Mouse (Mus musculus): Measurements from ENCODE around the gene Atp6v0a2.
"Not testable (repeated sequence)": the region's sequence is repeated elsewhere in the genome, so short reads cannot be mapped to it uniquely, and the experiment has no call there.

Gene Atp6v0a2

DNA sequence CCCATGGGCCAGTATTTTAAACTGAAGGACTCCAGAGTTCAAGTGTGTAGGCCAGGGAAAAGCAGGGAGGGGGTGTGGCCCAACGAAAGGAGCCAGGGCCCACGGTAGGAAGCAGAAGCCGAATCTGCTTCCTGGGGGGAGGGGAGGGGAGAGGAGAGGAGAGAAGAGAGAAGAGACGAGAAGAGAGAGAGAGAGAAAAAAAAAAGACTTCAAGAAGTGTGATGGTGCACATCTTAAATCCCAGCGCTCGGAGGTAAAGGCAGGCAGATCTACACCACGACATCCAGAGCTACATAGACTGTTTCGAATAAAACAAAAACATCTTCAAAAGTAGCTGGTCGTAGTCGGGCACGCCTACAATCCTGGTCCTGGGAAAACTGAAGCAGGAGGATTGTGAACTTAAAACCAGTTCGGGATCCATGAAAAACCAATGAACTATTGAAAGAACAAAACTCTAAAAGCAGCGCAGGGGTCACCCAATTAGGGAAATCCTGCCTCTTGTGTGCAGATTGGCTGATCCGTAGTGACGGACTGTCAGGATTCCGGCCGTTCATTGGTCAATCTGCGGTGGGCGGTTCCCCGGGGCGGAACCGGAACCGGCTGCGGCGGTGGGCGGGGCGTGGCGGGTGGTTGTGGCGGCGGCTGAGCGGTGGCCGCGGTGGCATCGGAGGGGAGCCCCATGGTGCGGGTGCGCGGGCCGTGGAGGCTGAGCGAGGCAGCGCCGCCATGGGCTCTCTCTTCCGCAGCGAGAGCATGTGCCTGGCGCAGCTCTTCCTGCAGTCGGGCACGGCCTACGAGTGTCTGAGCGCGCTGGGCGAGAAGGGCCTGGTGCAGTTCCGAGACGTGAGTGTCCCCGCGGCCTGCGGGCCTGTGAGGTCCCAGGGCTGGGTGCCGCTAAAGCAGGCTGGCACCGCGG lies at the start of gene Atp6v0a2:
TSS of gene Atp6v0a2 (plus strand) at position 129 of the 916 bp plus-strand sequence.
- peak; percentile 93 for DNase-seq

DNA sequence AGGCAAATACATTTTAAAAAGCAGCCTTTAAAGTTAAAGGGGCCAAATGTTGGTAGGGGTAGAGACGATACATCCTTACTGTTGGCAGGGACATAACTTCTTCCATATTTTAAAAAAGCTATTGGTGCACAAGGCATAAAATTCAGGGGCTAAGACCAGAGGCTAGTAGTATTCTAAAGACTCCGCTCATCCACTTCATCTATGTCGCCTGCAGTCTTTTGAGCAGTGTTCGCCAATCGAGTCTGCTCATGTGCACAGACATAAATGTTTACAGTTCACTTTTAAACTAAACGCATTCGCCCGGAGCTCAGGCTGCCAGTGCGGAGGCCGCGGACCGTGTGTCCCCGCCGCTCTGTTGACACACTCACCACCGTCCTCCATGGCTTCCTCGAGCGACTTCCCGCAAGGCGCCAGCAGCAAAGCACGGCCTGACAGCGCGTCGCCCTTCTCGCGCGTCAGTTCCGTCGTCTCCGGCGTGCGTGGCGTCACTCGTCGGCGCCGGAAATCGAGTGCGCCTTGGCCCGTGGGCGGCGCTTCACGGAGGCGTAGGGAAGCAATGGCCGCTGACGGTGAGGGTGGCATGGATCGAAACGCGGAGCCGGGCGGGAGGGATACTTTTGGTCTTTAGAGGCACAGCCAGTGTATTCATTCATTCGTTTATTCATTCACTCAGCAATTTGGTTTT lies 49.6 kb upstream of the Atp6v0a2 start, which contains the start of the genes Eif2b1 and Gtf2h3:
TSS of gene Eif2b1 (minus strand) at position 499 of the 685 bp plus-strand sequence.
TSS of gene Gtf2h3 (plus strand) at position 508 of the 685 bp plus-strand sequence.
- DNase-seq: peak; percentile 93

DNA sequence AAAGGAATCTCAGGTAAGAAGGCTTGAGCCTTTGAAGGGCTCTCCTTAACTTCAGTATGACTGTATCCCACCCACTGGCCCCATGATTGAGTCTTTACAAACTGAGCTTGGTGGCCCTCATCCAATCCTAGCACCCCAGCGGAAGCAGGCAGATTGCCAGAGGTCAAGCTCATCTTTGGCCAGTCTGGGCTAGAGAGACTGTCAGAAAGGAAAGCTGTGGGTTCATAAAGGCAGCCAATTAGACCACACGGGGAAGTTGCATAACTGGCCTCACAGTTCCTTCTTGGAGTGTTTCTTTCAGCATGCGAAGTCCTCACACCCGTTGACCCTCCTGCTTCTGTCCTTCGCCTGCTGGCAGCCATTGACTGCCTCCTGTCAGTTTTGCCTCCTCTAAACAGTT lies 45.9 kb upstream of the Atp6v0a2 start:
- DNase-seq: no peak

DNA sequence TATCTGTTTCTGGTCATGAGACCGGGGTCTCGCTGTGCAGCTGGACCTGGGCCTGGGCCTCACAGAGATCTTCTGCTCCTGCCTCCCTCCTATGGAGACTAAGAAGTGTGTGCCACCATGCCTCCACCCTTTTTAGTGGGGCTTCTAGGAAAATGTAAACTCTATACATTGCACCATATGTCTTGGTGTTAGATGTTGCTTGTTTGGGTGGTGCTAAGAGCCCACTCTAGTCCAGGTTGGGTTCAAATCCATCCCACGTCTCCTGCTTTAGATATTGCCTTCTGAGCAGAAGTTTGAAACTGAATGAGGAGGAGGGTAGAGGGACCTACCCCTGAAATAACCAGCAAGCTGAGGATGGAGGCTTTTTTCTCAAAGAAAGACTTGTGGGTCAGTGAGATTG lies 35.6 kb upstream of the Atp6v0a2 start:
- DNase-seq: no peak

DNA sequence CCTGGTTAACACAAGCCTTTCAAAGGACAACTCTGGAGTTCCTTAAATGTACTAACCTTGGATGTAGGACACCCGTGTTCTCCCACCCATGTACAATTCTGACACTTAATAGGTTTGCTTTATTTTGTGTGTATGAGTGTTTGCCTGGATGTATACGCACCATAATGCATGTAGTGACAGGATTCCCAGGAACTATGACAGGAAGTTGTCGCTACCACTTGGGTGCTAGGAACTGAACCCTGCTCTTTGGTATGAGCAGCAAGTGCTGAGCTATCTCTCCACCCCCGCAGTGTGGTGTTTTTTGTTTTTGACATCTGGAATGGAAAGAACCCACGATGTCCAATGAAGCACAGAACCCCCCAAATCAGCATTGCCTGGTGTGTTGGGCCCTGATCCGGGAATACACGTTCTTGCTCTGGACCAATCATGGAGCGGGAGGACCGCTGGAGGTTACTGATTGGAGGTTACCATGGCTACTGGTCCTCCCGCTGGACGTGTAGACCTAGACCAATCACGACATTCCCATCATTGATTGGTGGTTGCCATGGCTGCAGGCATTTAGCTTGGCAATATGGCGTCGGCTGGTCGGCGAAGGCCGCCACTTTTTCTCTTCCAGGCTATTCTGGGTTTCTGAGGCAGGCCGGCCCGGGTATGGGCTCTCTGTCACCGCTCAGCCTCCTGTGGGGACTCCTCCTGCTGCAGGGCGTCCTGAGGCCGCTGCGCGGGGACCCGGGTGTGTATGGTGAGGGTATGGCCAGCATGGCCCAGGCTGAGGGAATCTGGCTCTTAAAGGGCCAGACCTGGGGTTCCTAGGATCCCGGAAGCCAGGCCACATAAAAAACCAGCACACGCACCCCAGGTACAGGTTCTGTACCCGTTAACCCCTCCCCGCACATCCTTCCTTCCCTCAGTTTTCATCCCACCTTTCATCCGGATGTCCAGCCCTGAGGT lies 29.9 kb upstream of the Atp6v0a2 start:
- peak; percentile 98 for DNase-seq

DNA sequence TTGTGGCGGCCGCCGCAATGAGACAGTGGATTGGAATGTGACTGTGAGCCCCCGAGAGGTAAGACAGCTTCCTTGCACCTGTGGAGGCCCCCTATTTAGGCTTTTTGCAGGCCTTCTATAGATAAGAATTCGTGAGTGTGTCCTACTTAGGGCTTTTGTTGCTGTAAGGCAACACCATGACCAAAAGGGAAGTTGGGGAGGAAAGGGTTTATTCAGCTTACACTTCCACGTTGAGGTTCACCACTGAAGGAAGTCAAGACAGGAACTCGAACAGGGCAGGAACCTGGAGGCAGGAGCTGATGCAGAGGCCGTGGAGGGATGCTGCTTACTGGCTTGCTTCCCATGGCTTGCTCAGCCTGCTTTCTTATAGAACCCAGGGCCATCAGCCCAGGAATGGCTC lies 28.6 kb upstream of the Atp6v0a2 start:
- not testable (repeated sequence) for DNase-seq

DNA sequence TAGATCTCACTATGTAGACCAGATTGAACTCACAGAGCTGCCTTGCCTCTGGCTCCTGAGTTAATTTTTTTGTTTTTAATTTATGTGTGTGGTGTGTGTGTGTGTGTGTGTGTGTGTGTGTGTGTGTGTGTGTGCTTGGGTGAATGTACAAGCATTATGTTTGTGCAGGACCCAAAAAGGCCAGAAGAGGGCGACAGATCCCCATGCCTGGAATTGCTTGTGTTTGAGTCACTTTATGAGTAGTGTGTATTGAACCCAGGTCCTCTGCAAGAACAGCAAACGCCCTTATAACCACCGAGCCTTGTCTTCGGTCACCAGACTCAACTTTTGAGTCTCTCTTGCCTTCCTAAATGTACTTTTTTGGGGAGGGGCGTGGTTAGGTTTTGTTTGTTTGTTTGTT lies 26.0 kb upstream of the Atp6v0a2 start:
- no peak for DNase-seq

DNA sequence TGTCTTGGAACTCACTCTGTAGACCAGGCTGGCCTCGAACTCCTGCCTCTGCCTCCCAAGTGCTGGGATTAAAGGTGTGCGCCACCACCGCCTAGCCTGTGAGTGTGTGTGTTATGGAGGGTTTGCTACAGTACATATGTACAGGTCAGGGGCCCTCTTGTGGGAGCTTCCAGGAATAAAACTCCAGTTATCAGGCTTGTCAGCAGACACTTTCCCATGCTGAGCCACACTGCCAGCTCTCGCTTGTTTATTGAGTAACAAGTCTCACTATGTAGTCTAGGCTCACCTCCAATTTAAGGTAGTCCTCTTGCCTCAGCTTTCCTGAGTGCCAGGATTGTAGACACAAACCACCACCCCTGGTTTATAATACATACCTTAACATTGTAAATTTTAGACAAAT lies 24.1 kb upstream of the Atp6v0a2 start:
- DNase-seq: no peak

DNA sequence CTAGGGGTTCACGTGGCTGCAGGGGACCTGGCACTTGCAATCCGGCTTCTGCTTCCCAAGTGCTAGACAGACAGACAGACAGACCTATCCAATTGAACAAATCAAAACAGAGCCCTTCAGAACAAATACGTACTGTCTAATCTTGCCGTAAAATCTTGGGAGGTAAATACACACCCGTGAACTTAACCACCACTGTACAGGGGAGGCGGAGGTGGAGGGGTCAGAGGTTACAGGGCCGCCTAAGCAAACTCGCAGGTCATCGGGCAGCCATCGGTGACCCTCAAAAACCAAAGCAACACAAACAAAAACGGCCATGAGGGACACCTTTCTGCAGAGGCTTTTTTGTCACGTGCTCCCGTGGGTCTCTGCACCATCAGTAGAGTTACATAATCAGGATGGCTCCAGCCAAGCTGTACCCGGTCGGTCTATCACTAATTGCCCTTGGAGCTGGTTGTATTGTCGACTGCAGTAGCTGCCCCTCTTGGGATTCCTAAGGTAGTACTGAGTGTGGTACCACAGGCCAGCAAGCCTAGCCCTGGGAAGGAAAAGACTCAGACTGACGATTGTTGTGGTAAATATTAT lies 23.2 kb upstream of the Atp6v0a2 start:
- no peak for DNase-seq

DNA sequence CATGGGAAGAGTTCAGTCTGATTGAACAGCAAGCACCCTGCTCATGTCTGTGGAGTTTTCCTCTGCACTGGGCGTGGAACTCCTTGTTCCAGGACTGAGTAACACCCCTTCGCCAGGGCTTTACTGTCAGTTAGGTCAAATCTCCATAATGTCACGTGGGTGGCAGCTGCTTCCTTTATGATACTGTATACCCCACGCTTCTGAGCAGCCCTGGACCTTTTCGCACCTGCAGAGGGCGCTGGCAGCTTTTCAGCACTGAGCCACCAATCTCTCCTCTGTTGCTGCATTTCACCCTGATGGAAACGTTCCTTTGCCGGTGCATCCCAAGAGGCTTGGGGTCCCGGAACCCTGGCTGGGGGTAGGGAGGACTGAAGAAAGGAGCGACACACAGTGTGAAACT lies 17.4 kb upstream of the Atp6v0a2 start:
- no peak for DNase-seq

DNA sequence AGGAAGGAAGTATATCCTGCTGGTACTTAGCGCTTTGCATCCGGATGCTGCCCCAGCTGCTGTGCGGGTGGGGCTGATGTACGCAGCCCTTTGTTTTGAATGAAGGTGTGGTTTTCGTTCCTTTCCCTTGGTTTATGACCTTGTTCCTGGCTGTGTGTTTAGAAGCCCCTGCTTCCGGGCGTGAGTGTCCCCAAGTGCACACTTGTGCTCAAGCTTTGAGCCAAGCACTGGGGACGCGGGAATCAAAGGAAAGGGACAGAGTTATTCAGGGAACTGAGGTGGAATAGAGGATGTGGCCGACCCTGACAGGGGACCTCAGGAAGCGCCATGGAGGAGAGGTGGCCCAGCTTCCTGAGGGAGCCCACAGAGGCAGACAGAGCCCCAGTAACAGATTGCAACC lies 13.7 kb upstream of the Atp6v0a2 start:
- no peak for DNase-seq

DNA sequence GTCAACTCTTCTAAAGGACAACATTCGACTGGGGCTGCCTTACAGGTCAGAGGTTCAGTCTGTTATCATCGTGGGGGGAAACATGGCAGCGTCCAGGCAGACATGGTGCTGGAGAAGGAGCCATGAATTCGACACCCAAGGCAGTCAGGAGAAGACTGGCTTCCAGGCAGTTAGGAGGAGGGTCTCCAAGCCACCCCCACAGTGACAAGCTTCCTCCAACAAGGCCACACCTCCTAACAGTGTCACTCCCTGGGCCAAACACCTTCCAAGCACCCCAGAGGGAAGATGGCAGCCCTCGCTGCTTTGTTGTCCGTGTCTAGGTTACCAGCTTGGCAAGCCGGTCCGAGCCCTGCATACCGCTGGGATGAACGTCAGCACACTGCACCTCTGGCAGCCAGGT lies 9.7 kb upstream of the Atp6v0a2 start:
- DNase-seq: no peak

DNA sequence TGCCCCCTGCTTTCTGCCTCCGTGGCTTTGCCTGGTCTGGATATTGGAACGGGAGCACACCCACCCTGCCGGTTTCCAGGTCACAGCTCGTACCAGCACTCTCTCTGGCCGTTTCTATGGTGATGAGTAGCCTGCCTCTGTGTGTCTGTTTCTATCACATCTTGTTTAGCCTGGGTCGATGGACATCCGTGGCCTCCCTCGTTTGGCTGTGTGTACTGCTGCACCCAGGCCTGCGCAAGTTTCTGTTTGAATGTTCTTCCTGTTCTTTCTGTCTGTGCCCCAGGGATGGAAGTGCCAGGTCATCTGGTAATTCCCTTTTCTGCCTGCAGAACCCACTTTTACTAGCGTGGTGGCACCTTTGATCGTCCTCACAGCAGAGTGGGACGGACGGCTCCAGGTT lies 7.0 kb upstream of the Atp6v0a2 start:
- DNase-seq: peak; percentile 67

DNA sequence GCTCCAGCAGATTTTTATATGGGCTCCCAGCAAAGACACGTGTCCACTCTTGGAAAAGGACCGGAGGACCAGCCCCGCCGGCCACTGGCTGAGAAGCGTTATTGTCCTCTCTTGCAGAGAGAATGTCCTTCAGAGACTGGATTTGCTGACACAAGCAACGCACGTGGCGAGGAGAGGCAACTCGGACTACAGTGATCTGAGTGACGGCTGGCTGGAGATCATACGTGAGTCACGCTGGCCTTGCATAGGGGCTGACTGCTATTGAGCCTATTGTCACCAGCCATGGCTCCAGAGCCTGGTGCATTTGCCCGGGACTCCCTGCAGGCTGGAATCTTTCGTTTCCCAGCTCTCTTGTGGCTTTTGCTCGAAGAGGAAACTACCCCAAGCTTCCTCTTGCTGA lies 5.5 kb upstream of the Atp6v0a2 start:
- DNase-seq: peak; percentile 63

DNA sequence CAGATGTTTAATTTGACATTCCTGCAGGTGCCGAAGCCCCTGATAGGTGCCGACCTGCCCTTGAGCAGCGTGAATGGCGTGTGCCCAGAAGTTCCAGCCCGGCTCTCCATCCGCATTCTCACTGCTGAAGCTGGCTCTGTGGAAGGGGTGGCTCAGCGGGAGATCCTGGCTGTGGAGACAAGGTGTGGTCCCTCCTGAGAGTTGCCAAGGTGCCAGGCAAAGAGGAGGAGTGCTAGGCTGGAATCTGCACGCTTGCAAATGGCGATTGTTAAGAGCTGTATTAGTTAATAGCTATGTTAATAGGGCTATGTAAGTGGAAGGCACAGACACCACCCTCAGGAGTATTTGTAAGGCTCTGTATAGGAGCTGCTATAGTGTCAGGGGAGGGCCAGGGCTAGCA lies 4.1 kb upstream of the Atp6v0a2 start:
- DNase-seq: no peak

DNA sequence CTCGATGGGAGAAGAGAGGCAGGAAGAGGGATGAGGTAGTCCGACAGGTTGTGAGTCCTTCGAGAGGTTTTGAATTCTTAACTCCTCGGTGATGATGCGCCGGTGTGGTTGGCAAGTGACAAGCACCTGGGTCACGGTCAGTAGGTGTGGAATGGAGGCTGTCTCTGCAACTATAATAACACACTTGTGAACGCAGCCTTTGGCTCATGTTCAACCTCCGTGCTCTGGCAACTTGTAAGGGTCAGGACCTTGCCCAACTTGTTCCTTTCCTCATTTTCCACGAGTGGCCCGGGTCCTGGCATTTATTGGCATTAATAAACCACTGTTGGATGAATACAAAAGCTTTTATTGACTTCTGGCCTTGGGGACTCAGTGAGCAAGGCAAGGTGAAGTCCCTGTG lies 1.3 kb downstream of the Atp6v0a2 start:
- DNase-seq: no peak

DNA sequence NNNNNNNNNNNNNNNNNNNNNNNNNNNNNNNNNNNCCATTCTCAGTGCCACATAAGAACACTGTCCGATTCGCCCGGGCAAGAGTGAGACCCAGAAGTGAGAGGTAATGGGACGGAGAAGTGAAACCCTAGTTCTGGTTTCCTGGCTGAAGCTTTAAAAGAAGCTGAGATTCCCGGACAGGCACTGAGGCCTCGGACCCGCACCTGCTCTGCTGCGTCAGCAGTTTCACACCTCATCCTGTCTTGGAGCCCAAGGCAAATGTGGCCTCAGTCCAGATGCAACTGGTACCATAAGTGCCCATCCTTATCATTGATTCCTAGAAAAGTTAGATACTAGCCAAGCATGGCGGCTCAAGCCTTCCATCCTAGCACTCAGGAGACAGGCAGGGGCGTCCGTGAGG lies 3.3 kb downstream of the Atp6v0a2 start:
- DNase-seq: no peak

DNA sequence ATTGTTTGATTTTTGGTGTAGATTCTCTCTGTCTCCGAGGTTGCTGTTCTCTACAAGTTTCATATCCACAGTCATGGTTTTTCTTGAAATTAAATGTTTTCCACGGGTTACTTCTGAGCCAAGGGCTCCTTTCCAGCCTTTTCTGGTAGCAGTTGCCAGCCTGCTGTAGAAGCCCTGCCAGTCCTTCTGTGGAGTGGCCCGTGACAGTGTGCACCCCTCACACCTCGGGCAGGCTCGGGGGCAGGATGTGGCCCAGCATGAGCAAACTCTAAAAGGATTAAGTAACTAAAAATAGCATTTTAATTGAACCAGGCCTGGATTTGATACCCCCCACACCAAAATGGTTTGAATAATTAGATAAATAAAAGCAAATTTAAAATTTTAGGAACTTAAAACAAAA lies 4.1 kb downstream of the Atp6v0a2 start:
- DNase-seq: no peak

DNA sequence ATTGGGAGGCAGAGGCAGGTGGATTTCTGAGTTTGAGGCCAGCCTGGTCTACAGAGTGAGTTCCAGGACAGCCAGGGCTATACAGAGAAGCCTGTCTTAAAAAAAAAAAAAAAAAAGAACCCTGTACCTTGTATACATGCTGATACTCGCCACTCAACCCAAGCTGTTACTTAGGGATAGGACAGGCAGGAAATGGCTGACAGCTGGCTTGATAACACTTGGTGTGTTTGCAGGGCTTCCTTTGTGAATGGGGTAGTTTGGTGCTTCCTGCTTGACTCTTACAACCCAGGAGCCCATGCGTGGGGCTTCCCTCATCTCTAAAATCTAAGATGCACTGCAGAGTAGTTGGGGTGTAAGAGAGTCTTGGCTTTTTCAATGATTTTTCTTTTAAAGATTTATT lies 5.0 kb downstream of the Atp6v0a2 start:
- no peak for DNase-seq

DNA sequence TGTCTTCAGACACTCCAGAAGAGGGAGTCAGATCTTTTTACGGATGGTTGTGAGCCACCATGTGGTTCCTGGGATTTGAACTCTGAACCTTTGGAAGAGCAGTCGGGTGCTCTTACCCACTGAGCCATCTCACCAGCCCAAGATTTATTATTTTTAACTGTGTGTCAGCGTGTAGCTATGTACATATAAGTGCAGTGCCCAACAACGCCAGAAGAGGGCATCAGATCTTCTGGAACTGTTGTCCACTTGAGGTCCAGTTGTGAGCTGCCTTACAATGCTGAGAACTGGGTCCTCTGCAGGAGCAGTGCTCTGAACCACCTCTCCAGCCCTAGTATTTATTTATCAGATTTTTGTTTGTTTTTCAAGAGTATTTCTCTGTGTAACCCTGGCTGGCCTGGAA lies 6.7 kb downstream of the Atp6v0a2 start:
- not testable (repeated sequence) for DNase-seq

DNA sequence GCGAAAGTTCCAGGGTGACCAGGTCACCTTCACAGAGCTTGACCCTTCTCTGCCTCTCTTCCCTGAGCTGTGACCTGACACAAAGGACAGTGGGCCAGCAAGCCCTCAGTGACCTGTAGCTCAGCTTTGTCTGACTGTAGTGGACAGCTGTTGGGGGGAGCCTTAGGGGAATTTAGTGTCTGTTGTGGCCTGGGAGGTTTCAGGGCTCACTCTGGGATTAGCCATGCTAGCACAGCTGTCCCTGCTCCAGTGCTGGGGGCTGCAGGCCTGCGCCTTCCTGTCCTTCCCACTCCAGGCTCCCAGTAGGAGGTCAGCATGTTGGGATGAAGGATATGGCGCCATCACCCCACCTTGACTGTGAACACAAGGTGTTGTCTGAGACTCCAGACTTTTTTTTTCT lies 7.8 kb downstream of the Atp6v0a2 start:
- DNase-seq: no peak

DNA sequence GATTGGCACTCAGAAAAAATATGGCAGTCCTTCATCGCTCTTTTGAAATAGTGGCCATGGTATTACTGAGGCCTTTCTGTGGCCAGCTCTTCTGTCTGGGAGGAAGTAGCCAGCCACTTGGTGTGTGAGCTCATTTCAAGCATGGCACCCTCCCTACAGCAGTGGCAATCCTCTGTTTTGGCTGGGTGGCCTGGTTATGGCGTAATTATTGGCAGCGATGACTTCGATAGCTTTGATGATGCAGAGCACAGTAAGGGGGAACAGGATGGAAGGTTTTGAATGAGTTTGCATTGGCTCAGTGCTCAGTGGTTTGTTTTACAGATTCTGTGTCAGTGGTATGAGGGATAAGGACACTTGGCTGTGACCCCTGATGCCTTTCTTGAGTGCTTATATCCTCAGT lies 8.3 kb downstream of the Atp6v0a2 start:
- DNase-seq: no peak

DNA sequence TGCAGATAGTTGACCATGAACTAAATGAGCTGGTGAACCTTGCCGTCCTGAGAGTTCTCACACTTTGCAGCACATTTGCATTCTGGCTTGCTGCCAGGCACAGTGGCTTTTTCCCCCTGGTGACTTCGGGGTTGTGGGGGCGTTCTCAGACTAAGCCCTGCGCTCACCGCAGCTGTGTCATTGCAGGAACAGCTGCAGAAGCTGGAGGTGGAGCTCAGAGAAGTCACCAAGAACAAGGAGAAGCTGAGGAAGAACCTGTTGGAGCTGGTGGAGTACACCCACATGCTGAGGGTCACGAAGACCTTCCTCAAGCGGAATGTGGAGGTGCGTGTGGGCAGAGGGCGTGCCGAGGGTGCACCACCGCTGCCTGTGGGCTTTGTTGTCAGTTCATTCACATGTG lies 8.9 kb downstream of the Atp6v0a2 start:
- DNase-seq: no peak
